Mouse (Mus musculus) spleen, postnatal 36 days (tissue): ENCODE measurements around the gene Pcnx3.
A peak's percentile ranks its signal among the peaks of the same experiment; 100 is the strongest.

Source experiments
- DNase-seq, 2 experiments: peaks; one replicate each; pipeline ENCODE4 v3.0.0; 2022; ENCODE audit warnings: low spot score in 2 of 2, mixed read lengths in 1 of 2

Gene Pcnx3

GRCm38 (mm10) chr19:5684236-5684635 lies 4.5 kb downstream of the Pcnx3 start:
- no peak for DNase-seq

GRCm38 (mm10) chr19:5680432-5680831 lies 8.3 kb downstream of the Pcnx3 start:
- DNase-seq = no peak

GRCm38 (mm10) chr19:5668372-5668771 lies 20.3 kb downstream of the Pcnx3 start:
- no peak for DNase-seq

DNA sequence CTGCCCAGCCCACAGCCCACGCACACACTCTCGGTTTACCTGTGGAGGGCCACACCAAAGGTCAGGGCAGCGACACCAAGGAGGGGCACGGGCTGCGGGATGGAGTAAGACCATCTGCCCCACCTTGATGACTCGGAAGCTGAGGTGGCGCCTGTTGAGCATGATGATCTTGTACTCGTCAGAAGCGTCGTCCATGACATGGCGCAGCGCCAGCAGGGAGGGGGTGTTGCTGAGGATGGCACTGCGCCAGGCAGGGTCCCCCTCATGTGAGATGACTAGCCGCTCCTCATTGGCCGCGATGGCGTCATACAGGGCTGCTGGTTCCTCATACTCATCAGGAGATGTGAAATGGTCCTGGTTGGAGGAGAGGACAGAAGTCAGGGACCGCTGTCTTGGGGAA lies 22.3 kb downstream of the Pcnx3 start:
- DNase-seq = no peak

- DNase-seq = peak; percentile 72 to 79
Measured at GRCm38 (mm10) chr19:5665465-5665864, 23.2 kb downstream of the Pcnx3 start.

DNA sequence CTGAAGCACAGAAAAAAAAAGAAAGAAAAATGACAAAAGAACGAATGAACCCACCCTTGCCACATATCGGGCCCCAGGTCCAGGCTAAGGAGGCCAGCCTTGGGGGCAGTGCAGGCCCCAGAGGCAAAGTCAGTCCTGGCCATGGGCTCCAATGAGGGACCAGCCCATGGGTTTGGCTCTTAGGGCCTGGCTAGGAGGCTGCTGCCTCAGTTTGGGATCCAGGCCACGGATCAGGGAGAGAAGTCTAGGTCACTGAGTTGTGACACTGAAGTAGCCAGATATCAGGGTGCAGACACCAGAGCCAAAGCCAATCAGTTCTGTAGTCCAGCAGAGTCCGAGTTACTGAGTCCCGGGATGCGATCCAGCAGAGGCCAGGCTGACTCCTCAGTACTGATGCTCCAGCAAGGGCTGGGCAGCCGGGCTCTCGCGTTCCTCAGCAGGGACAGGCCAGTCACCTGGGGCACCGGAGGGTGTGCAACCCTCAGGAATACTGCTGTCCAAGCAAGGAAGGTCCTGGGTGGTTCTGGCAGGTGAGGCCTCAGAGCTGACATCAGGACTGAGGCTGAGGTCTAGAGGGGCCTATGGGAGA lies 23.9 kb downstream of the Pcnx3 start:
- no peak for DNase-seq

- DNase-seq = peak; percentile 97 to 98
Measured at GRCm38 (mm10) chr19:5662981-5663913, 25.5 kb downstream of the Pcnx3 start, which contains the start of gene Sipa1. TSS of gene Sipa1 (minus strand) at chr19:5663707.

DNA sequence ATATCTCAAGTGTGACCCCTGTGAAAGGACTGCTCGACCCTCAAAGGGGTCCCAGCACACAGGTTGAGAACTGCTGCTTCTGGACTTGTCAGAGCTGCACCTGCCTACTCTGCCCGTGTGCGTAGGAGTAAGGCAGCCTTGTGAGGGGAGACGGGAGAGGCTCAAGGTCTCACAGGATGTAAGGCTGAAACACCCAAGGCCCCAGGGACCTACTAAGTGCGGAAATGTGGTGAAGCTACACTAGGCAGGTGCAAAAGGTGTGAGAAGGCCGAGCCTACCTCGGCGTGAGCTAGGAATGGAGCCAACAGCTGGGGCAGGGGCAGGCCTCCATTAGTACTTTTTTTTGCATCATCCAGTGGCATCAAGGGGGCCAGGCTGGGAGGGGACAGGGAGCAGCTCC lies 26.4 kb downstream of the Pcnx3 start:
- peak; percentile 91 to 92 for DNase-seq

GRCm38 (mm10) chr19:5660942-5661751 lies 27.6 kb downstream of the Pcnx3 start:
- DNase-seq = peak; percentile 88

DNA sequence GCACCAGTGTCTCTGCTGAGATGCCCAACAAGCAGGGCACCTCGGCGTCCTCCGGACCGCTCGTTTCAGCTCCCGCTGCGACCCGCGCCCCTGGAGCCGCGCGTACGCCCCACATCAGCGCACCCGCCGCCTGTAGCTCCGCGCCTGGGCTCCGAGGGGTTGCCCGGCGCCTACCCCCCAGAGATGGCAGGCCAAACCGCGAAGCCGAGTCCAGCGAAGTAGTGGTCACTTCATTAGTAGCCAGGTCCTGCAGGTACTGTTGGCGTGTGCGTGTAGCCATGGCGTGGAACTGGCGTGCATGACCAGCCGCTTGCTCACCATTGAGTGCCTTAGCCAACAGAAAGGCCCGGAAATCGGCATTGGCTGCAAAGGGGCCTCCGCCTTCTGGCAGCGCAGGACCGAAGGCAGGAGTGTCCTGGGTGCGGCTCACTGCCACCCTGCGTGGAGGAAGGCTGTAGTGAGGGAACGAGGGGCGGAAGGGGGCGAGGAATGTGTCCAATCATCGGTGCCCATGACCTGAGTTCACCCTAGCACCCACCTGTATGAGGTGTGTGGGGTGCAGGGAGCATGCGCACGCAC lies 33.9 kb downstream of the Pcnx3 start:
- no peak for DNase-seq

- DNase-seq = no peak
Measured at GRCm38 (mm10) chr19:5653969-5654719, 34.6 kb downstream of the Pcnx3 start.

DNA sequence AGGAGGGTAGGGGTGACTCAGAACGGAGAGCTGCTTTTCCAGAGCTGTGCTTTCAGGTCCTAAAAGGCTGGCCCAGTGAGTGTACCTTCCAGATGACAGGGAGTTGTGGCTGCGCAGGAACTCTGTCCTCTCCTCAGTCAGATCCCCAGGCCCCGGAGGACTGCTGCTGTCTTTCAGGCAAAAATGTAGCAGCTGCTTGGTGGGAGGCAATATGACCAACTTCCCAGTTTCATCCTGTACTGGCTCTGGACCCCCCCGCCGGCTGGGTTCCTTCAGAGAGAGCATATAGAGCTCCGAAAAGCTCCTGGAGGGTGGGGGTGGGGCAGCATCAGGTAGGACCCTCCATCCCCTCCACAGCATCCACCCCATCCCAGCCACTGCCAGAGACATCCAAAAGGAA lies 36.1 kb downstream of the Pcnx3 start:
- DNase-seq = no peak

- no peak for DNase-seq
Measured at GRCm38 (mm10) chr19:5651502-5652274, 37.0 kb downstream of the Pcnx3 start.

DNA sequence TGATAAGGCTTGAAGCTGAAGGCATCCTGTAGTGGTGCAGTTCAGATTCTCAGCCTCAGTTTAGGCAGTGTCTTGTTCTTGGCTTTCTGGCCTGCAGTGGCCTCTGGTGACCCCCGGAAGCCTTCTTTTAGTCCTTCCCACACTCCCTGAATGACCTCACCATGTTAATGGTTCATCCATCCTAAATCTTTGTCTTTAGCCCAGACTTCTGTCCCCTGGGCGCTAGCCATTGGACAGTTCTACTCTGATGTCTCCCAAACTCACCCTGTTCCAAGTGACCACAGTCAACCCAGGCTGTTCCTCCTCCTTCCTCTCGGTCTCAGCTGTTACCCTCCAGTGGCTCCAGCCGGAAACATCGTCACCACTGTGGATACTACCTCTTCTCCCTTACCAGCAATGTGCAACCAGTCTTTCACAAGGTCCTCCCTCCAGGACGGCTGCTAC lies 39.4 kb downstream of the Pcnx3 start:
- peak in 1 of 2 experiments; percentile 52 for DNase-seq

GRCm38 (mm10) chr19:5648401-5649297 lies 40.1 kb downstream of the Pcnx3 start:
- DNase-seq = peak; percentile 88 to 90

- no peak for DNase-seq
Measured at GRCm38 (mm10) chr19:5647791-5648190, 40.9 kb downstream of the Pcnx3 start.

DNA sequence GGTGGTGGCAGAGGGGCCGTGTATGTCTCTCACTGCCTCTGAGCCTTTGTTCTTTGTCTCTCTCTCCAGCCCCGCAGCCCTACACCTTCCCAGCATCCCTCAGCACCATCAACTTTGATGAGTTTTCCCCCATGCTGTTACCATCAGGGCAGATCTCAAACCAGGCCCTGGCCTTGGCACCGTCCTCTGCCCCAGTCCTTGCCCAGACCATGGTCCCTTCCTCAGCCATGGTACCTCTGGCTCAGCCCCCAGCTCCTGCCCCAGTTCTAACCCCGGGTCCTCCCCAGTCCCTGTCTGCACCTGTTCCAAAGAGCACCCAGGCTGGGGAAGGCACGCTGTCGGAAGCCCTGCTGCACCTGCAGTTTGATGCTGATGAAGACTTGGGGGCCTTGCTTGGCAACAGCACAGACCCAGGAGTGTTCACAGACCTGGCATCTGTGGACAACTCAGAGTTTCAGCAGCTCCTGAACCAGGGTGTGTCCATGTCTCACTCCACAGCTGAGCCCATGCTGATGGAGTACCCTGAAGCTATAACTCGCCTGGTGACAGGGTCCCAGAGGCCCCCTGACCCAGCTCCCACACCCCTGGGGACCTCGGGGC lies 41.9 kb downstream of the Pcnx3 start:
- DNase-seq = no peak

DNA sequence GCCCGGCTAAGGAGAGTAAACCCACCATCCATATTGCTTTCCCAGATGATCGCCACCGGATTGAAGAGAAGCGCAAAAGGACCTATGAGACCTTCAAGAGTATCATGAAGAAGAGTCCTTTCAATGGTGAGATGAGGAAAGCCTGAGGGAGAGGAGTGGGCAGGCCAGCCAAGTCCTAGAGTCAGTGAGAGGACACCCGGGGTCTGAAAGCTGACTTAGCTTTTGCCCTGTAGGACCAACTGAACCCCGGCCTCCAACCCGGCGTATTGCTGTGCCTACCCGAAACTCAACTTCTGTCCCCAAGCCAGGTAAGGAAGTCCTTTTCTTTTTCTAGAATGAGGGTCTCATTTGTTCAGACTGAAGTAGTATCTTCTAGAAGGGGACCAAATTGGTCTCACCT lies 43.4 kb downstream of the Pcnx3 start:
- DNase-seq = no peak

GRCm38 (mm10) chr19:5641641-5642040 lies 47.1 kb downstream of the Pcnx3 start:
- DNase-seq = no peak
